Mouse (Mus musculus) kidney, adult 2 months (tissue): Measurements from ENCODE around the gene Pfkm. TPM values are rescaled to one million over a fixed set of nuclear protein-coding genes. Genes with fewer than 3 reads are reported as not detected.

Experiments
- DNase-seq: peaks from one replicate; pipeline ENCODE4 v3.0.0; 2021
- H3K27ac ChIP-seq: fragments of 200-500 bp; 2 replicates; pipeline ENCODE4 v1.5.1; 2012; ENCODE audit warnings: low read depth, low read length, control low read depth, inconsistent platforms; ENCODE audit not compliant: insufficient read depth
- H3K27me3 ChIP-seq: fragments of 200-500 bp; replicated peaks from 2 replicates; pipeline ENCODE4 v1.6.1; 2012; ENCODE audit warnings: mild to moderate bottlenecking, moderate library complexity, low read length, inconsistent platforms; ENCODE audit not compliant: control insufficient read depth, insufficient read depth
- H3K36me3 ChIP-seq: fragments of 200-500 bp; 2 replicates; pipeline ENCODE4 v1.6.1; 2012; ENCODE audit warnings: mild to moderate bottlenecking, moderate library complexity, low read length, inconsistent platforms; ENCODE audit not compliant: control insufficient read depth, insufficient read depth
- H3K4me1 ChIP-seq: fragments of 200-500 bp; 2 replicates; pipeline ENCODE4 v1.6.1; 2011; ENCODE audit warnings: low read length; ENCODE audit not compliant: control insufficient read depth, insufficient read depth
- H3K4me3 ChIP-seq: fragments of 200-500 bp; 2 replicates; pipeline ENCODE4 v1.5.1; 2011; ENCODE audit warnings: mild to moderate bottlenecking, low read depth, low read length, control low read depth; ENCODE audit not compliant: insufficient read depth
- CTCF ChIP-seq: fragments of 200-500 bp; conservative IDR thresholded peaks from 2 replicates; pipeline ENCODE4 v1.5.1; 2011; ENCODE audit warnings: low read depth, mild to moderate bottlenecking, control low read depth, low read length, moderate library complexity, mixed read lengths; ENCODE audit not compliant: insufficient read depth, insufficient read length
- POLR2A ChIP-seq: fragments of 200-500 bp; IDR thresholded peaks from one replicate; pipeline ENCODE4 v1.6.1; 2011; ENCODE audit warnings: low read depth, low read length, control low read depth
- WGBS: fragments of 180-500 bp; shearing (Covaris S2); methylation state at CpG from one replicate; pipeline ENCODE4 v1.1.7; 2018; 5-methylcytosine and 5-hydroxymethylcytosine counted together
- polyA plus RNA-seq: library from polyadenylated mRNA; depleted of rRNA; stranded (reverse); fragments of >200 nt; gene quantifications from 2 replicates; pipeline ENCODE4 v1.2.3, GENCODE M21; 2012

The Pfkm gene
- polyA plus RNA-seq, 1 experiment: 56.2 TPM

DNA sequence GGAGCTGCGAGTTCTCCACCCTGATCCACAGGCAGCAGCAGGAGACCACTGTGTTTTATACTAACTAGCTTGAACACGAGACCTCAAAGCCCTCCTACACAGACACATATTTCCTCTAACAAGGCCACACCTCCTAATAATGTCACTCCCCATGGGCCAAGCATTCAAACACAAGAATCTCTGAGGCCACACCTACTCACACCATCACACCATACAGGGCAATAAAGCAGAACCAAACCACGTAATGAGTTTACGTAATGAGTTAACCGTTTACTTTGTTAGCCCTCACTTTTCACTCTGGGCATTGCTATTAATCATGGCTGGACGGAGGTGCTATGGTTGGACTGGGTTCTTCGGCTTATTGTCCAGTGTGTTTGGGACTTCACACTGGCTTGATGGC lies 47.4 kb downstream of the Pfkm start:
- no peak for DNase-seq
- Histone ChIP-seq H3K36me3 (no peaks in the 10 kb centered on the region), H3K4me3 (no peak overlapping the region), H3K4me1 (peaks cover 6% of the 10 kb centered on the region; the same call in 1 of the 2 replicates), H3K27ac (no peak overlapping the region), H3K27me3 (no peaks in the 10 kb centered on the region)
- TF ChIP-seq POLR2A (no peak), CTCF (no peak)
- WGBS: 45% methylated on average over 7 of the region's 7 CpGs

- H3K27me3 ChIP-seq: no peaks in the 10 kb centered on the region
- TF ChIP-seq CTCF: no peak
- TF ChIP-seq POLR2A: no peak
- no peaks in the 10 kb centered on the region for H3K36me3 ChIP-seq
- no peak overlapping the region for H3K27ac ChIP-seq
- H3K4me1 ChIP-seq: peaks cover 8% of the 10 kb centered on the region; the same call in 1 of the 2 replicates
- WGBS: 71% methylated on average over 5 of the region's 5 CpGs
- DNase-seq: no peak
- H3K4me3 ChIP-seq: no peak overlapping the region
Observed at GRCm38 (mm10) chr15:98140809-98141208, 48.4 kb downstream of the Pfkm start.

DNA sequence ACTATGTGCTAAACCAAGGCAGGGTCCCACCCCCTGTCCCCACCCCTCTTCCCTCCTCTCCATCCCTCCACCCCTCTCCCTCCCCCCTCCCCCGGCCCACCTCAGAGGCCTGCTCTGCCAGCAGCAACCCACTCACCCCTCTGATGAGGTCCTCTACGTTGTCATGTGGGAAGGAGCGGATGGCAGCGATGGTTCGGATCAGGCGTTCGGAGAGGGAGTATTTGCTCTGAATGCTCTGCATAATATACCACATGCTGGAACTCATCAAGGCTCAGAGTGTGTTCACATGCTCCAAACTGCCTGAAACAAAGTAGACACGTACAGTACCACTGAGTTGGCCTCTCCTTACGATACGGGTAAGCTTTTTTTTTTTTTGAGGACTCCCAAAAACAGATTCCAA lies 50.1 kb downstream of the Pfkm start:
- DNase-seq: no peak
- WGBS: 86% methylated on average over 10 of the region's 10 CpGs
- Histone ChIP-seq H3K27me3 (no peaks in the 10 kb centered on the region), H3K4me3 (no peak overlapping the region), H3K4me1 (peaks cover 9% of the 10 kb centered on the region; the same call in 1 of the 2 replicates), H3K36me3 (no peaks in the 10 kb centered on the region), H3K27ac (no peak overlapping the region)
- TF ChIP-seq CTCF (no peak), POLR2A (no peak)

DNA sequence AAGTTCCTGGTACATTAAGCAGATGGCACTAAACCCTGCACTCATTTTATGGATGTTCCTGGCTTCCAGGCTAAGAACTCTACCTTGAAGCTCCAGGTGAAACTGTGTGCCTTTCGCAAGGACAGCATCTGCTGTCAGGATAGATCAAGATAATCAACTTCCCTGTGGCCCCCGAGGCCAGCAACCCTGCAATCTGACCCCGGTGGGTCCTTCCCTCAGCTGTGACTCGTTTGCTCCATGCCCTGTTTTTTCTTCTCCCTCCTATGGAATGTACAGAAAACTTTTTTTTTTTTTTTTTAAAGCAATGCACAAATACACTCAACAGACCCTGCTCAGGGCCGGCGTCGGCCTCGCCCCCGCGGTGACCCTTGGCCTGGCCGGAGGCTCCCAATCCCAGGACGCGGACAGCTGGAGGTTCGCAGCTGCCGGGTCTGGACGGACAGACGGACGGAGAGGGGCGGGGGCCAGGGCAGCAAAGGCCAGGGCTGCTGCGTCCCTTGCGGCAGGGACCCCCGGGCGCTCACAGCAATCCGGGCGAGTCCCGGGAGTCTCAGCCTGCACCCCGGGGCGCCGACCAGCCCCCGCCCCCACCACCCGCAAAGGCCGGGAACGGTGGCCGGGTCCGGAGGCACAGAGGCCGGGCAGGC lies 52.6 kb downstream of the Pfkm start:
- H3K27ac ChIP-seq: no peak overlapping the region
- no peak for TF ChIP-seq POLR2A
- TF ChIP-seq CTCF: no peak
- no peaks in the 10 kb centered on the region for H3K36me3 ChIP-seq
- no peaks in the 10 kb centered on the region for H3K27me3 ChIP-seq
- peak overlapping the region; percentile 81 for H3K4me3 ChIP-seq
- WGBS: under 1% methylated on average over 35 of the region's 36 CpGs
- no peak for DNase-seq
- H3K4me1 ChIP-seq: peaks cover 7% of the 10 kb centered on the region; the same call in 1 of the 2 replicates

GRCm38 (mm10) chr15:98145559-98146181 lies 53.3 kb downstream of the Pfkm start:
- H3K4me1 ChIP-seq: peaks cover 6% of the 10 kb centered on the region; the same call in 1 of the 2 replicates
- no peak for TF ChIP-seq CTCF
- TF ChIP-seq POLR2A: no peak
- peak overlapping the region; percentile 81 for H3K4me3 ChIP-seq
- H3K27me3 ChIP-seq: no peaks in the 10 kb centered on the region
- WGBS: 1% methylated on average over 38 of the region's 38 CpGs
- H3K36me3 ChIP-seq: no peaks in the 10 kb centered on the region
- peak overlapping the region; percentile 44; the same call in 1 of the 2 replicates for H3K27ac ChIP-seq
- DNase-seq: peak; percentile 96

- no peak for DNase-seq
- H3K36me3 ChIP-seq: no peaks in the 10 kb centered on the region
- no peak for TF ChIP-seq CTCF
- TF ChIP-seq POLR2A: no peak
- peaks cover 6% of the 10 kb centered on the region; the same call in 1 of the 2 replicates for H3K4me1 ChIP-seq
- no peak overlapping the region for H3K27ac ChIP-seq
- H3K4me3 ChIP-seq: no peak overlapping the region
- no peaks in the 10 kb centered on the region for H3K27me3 ChIP-seq
- WGBS: 78% methylated on average over 3 of the region's 3 CpGs
Observed at GRCm38 (mm10) chr15:98148356-98148755, 56.0 kb downstream of the Pfkm start.

- no peak for TF ChIP-seq CTCF
- DNase-seq: no peak
- Histone ChIP-seq H3K4me3 (no peak overlapping the region), H3K27me3 (no peaks in the 10 kb centered on the region), H3K27ac (no peak overlapping the region), H3K4me1 (peaks cover 6% of the 10 kb centered on the region; the same call in 1 of the 2 replicates), H3K36me3 (no peaks in the 10 kb centered on the region)
- WGBS: 46% methylated on average over 10 of the region's 10 CpGs
Observed at GRCm38 (mm10) chr15:98149166-98149602, 56.8 kb downstream of the Pfkm start.
